Mouse (Mus musculus) brain, embryonic 18.5 days (tissue): ENCODE results near the gene Gcdh.
A peak's percentile ranks its signal among the peaks of the same experiment; 100 is the strongest.

ENCODE experiments used
- DNase-seq: peaks from one replicate; pipeline ENCODE4 v3.0.0-alpha.2; 2012; ENCODE audit warnings: low read depth, low spot score

Gene Gcdh

GRCm38 (mm10) chr8:84872309-84872965, 21.3 kb downstream of the Gcdh start:
- no peak for DNase-seq

- no peak for DNase-seq
Observed at GRCm38 (mm10) chr8:84871376-84872308, 22.1 kb downstream of the Gcdh start, which contains the start of gene Syce2. Gene Syce2, plus strand, starts transcription at chr8:84872111.

GRCm38 (mm10) chr8:84856864-84857441, 36.8 kb downstream of the Gcdh start, which contains the start of gene Farsa:
Gene Farsa, plus strand, starts transcription at chr8:84856989.
- peak; percentile 80 for DNase-seq

GRCm38 (mm10) chr8:84856434-84856833, 37.3 kb downstream of the Gcdh start:
- DNase-seq = no peak

GRCm38 (mm10) chr8:84847684-84848435, 45.9 kb downstream of the Gcdh start:
- no peak for DNase-seq

GRCm38 (mm10) chr8:84846722-84847572, 46.8 kb downstream of the Gcdh start, which contains the start of gene Calr:
Gene Calr, minus strand, starts transcription at chr8:84846934.
- peak; percentile 100 for DNase-seq

- no peak for DNase-seq
Observed at GRCm38 (mm10) chr8:84846094-84846721, 47.5 kb downstream of the Gcdh start.

- DNase-seq = no peak
Observed at GRCm38 (mm10) chr8:84845355-84846093, 48.2 kb downstream of the Gcdh start.

GRCm38 (mm10) chr8:84844397-84845070, 49.2 kb downstream of the Gcdh start:
- no peak for DNase-seq

- DNase-seq = no peak
Observed at GRCm38 (mm10) chr8:84841514-84841913, 52.2 kb downstream of the Gcdh start.

GRCm38 (mm10) chr8:84840248-84840999, 53.3 kb downstream of the Gcdh start, which contains the start of gene Rad23a:
Gene Rad23a, minus strand, starts transcription at chr8:84840665.
- peak; percentile 87 for DNase-seq

- DNase-seq = no peak
Observed at GRCm38 (mm10) chr8:84839875-84840247, 53.9 kb downstream of the Gcdh start.

GRCm38 (mm10) chr8:84839411-84839810, 54.3 kb downstream of the Gcdh start:
- no peak for DNase-seq

- DNase-seq = no peak
Observed at GRCm38 (mm10) chr8:84838513-84838912, 55.2 kb downstream of the Gcdh start.

- DNase-seq = no peak
Observed at GRCm38 (mm10) chr8:84837912-84838470, 55.7 kb downstream of the Gcdh start.

GRCm38 (mm10) chr8:84837149-84837911, 56.4 kb downstream of the Gcdh start:
- no peak for DNase-seq
